Mouse (Mus musculus): Measurements from ENCODE around the gene Inhbe. TPM values are rescaled to one million over a fixed set of nuclear protein-coding genes. Genes with fewer than 3 reads are reported as not detected.

The Inhbe gene
- total RNA-seq, 4 experiments from 2014 or later: 0.09 to 0.18 (median 0.16) TPM

GRCm38 (mm10) chr10:127346173-127346572 lies 8.0 kb downstream of the Inhbe start:
- no peak for DNase-seq (ENCODE audit: low spot score in 2 of 2)

GRCm38 (mm10) chr10:127343029-127343428 lies 11.2 kb downstream of the Inhbe start:
- DNase-seq (ENCODE audit: low spot score in 2 of 2): no peak

GRCm38 (mm10) chr10:127341891-127342639 lies 12.1 kb downstream of the Inhbe start, which contains the start of gene Gli1:
Gene Gli1, minus strand, starts transcription at chr10:127341974.
- no peak for DNase-seq (ENCODE audit: low spot score in 2 of 2)

- no peak for DNase-seq (ENCODE audit: low spot score in 2 of 2)
Measured at GRCm38 (mm10) chr10:127341360-127341690, 12.9 kb downstream of the Inhbe start.

- no peak for DNase-seq (ENCODE audit: low spot score in 2 of 2)
Measured at GRCm38 (mm10) chr10:127340577-127341359, 13.4 kb downstream of the Inhbe start.

- DNase-seq (ENCODE audit: low spot score in 2 of 2): no peak
Measured at GRCm38 (mm10) chr10:127339683-127340576, 14.3 kb downstream of the Inhbe start.

GRCm38 (mm10) chr10:127338930-127339682 lies 15.1 kb downstream of the Inhbe start:
- peak in 1 of 2 experiments; percentile 75 for DNase-seq (ENCODE audit: low spot score in 2 of 2)

GRCm38 (mm10) chr10:127337536-127338099 lies 16.6 kb downstream of the Inhbe start:
- no peak for DNase-seq (ENCODE audit: low spot score in 2 of 2)

GRCm38 (mm10) chr10:127336952-127337351 lies 17.3 kb downstream of the Inhbe start:
- no peak for DNase-seq (ENCODE audit: low spot score in 2 of 2)

- DNase-seq (ENCODE audit: low spot score in 2 of 2): no peak
Measured at GRCm38 (mm10) chr10:127335271-127335670, 18.9 kb downstream of the Inhbe start.

GRCm38 (mm10) chr10:127333152-127333551 lies 21.1 kb downstream of the Inhbe start:
- no peak for DNase-seq (ENCODE audit: low spot score in 2 of 2)

GRCm38 (mm10) chr10:127332211-127332874 lies 21.9 kb downstream of the Inhbe start:
- DNase-seq (ENCODE audit: low spot score in 2 of 2): no peak

- no peak for DNase-seq (ENCODE audit: low spot score in 2 of 2)
Measured at GRCm38 (mm10) chr10:127330212-127330611, 24.0 kb downstream of the Inhbe start.

- DNase-seq (ENCODE audit: low spot score in 2 of 2): no peak
Measured at GRCm38 (mm10) chr10:127327461-127328145, 26.6 kb downstream of the Inhbe start.

- no peak for DNase-seq (ENCODE audit: low spot score in 2 of 2)
Measured at GRCm38 (mm10) chr10:127326828-127327227, 27.4 kb downstream of the Inhbe start.

GRCm38 (mm10) chr10:127326017-127326801 lies 28.0 kb downstream of the Inhbe start:
- DNase-seq (ENCODE audit: low spot score in 2 of 2): no peak

GRCm38 (mm10) chr10:127325454-127326016 lies 28.7 kb downstream of the Inhbe start:
- no peak for DNase-seq (ENCODE audit: low spot score in 2 of 2)

- DNase-seq (ENCODE audit: low spot score in 2 of 2): no peak
Measured at GRCm38 (mm10) chr10:127324495-127324894, 29.7 kb downstream of the Inhbe start.

All from left cerebral cortex, adult 8-10 months (tissue).